Mouse (Mus musculus) neutrophil, adult 5-6 weeks (primary cell): Measurements from ENCODE around the gene Dnajc8. TPM values are rescaled to one million over a fixed set of nuclear protein-coding genes. Genes with fewer than 3 reads are reported as not detected.
A peak's percentile ranks its signal among the peaks of the same experiment; 100 is the strongest.

Experiments used
- ATAC-seq: fragments of 151-379, 151-347 bp; 2 replicates; pipeline ENCODE4 v1.8.0; 2017; ENCODE audit warnings: mild to moderate bottlenecking, moderate TSS enrichment; ENCODE audit not compliant: insufficient number of reproducible peaks, poor library complexity, low FRiP score, severe bottlenecking; ENCODE audit errors: extremely low read depth
- total RNA-seq: library from RNA; stranded (forward); fragments of 200-1000 nt; gene quantifications from 2 replicates; pipeline ENCODE4 v1.2.3, GENCODE M21; 2017

The Dnajc8 gene
- 327 and 337 TPM in 2 replicates for total RNA-seq

DNA sequence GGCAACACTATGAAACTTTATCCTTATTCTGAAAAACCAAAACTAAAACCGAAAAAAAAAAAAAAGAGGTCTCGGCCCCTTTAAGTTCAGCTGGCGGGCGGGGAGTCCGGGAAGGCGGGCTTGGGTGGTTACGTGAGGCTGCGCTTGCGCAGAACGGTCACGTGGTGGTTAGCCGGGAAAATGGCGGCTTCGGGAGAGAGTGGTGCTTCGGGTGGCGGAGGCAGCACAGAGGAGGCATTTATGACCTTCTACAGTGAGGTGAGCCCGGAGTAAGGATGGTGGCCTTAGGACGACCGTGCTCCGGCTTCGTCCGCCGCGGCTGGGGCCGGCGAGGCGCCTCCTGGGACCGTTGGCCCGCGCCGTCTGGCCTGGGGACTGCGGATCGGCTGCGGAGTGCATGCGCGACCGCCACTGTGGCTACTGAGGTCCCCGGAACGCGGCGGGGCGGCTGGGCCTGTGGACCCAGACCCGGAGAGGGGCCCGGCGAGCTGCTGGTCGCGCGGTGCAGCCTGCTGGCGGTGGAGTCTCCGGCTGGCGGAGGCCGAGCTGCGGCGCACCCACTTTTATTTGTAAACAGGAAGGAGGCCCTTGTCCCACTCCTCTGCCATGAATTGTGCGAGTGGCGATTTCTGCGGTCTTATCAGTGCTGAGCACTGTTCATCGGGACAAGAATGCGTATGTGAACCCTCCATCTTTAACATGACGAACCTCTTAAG is at the start of gene Dnajc8:
TSS of gene Dnajc8 (plus strand) at position 145 of the 716 bp plus-strand sequence.
- peak; percentile 70 for ATAC-seq

- ATAC-seq, result no peak
Measured at GRCm38 (mm10) chr4:132488521-132488920, 46.8 kb upstream of the Dnajc8 start.

GRCm38 (mm10) chr4:132488976-132489375 is 46.4 kb upstream of the Dnajc8 start:
- no peak for ATAC-seq

GRCm38 (mm10) chr4:132490273-132491010 is 44.9 kb upstream of the Dnajc8 start:
- ATAC-seq, result no peak

DNA sequence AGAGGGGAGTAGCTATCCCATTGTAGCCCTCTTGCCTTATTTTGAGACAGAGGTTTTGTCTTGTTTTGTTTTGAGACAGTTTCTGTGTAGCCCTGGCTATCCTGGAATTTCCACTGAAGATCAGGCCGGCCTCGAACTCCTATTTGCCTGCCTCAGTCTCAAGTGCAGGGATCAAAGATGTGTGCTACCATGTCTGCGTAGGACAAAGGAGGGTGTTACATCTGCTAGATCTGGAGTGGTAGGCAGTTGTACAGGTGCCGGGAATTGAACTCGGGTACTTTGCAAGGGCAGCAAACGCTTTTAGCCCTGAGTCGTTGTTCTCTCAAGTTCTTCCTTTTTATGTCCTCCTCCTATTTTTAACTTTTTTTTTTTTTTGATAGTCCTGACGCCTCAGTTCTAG is 44.3 kb upstream of the Dnajc8 start:
- ATAC-seq, result no peak

GRCm38 (mm10) chr4:132491748-132492147 is 43.6 kb upstream of the Dnajc8 start:
- ATAC-seq, result no peak

DNA sequence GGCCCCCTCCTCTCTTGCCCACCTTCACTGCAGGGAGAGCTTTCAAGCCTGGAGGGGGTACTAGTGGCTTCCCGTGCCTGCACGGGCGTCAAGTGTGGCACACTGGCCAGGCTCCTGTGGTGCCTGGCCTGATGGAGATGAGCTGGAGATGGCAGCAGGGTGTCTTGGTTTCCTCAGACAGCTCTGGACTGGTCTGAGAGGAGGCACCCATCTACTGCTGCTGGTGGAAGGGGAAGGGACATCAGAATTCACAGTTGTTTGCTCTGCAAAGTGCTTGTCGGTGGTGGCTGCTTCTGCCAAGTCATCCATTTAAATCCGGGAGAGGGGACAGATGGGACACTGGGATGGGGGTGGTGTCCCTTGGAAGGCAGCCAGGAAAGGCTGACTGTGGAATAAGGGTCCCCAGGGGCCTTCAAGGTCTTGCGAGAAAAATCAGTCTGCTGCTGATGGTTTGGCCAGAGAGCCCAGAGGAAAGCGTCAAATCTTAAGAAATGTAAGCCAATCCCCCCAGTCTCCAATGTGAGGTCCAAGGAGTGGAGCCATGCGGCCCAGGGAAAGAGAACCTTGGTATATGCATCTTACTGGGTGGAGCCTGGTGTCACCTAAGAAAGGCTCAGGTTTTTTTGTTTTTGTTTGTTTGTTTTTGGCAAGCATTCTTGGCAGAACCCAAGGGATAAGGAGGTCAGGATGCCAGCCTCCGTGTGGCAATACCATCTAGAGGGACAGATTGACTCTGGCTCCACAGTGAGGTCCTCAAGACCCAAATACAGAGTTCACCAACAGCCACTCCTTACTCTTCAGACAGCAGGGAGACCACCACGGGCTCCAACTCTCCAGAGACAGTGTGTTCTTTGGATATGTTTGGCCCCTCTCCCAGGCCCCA is 42.9 kb upstream of the Dnajc8 start:
- no peak for ATAC-seq

GRCm38 (mm10) chr4:132494271-132494918 is 41.0 kb upstream of the Dnajc8 start:
- ATAC-seq, result peak; percentile 86

DNA sequence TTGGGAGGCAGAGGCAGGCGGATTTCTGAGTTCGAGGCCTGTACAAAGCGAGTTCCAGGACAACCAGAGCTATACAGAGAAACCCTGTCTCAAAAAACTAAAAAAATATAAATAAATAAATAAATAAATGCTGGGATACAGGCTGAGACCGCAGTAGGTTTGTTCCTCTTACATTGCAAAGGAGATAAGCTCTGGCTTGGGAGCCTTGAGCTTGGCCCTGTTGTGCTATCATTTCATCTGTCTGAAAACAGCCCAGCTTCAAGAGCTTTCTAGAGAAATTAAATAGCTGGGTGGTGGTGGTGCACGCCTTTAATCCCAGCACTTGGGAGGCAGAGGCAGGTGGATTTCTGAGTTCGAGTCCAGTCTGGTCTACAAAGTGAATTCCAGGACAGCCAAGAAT is 33.7 kb upstream of the Dnajc8 start:
- no peak for ATAC-seq

DNA sequence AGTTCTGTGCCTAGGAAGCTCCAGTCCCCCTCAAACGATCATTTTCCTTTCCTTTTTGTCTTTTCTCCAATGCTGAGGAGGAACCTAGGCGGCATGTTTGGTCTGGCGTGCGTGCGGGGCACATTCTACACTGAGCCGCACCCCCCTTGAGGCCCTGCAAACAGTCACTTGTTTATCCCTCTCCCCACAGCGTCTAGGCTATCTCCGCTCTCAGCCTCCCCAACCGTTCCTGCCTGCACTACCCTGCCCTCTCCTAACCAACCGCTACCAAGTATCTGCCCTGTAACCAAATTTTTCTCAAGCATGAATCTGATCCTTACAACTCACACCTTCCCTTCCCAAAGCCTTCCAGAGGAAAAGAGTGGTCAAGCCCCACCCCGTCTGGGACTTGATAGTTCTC is 32.0 kb upstream of the Dnajc8 start:
- ATAC-seq, result no peak

DNA sequence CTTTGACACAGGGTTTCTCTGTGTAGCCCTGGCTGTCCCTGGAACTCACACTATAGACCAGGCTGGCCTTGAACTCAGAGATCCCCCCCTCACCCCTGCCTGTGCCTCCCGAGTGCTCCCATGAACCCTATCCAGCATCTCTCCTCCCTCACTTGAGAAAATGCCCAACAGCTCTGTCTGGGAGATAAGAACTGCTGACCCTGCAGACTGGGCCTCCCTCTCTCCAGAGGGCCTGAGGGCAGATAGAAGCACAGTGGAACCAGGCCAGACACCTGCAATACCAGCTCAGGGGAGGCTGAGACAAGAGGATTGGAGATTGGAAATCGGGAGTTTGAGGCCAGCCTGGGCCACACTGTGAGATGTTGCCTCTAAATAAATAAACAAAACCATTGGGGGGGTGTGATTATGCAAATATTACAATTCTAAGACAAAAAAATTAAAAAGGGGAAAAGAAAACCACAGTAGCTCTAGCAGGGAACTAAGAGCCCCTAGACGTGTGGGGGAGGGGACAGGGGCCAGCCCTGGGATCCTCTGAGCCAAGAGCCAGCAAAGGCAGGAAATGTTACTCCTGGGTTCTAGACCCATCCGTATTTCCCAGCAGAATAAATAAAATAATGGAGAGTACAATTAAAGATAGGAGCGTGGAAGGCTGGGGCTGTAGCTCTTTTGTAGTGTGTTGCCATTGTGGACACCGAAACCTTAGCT is 30.2 kb upstream of the Dnajc8 start:
- no peak for ATAC-seq

DNA sequence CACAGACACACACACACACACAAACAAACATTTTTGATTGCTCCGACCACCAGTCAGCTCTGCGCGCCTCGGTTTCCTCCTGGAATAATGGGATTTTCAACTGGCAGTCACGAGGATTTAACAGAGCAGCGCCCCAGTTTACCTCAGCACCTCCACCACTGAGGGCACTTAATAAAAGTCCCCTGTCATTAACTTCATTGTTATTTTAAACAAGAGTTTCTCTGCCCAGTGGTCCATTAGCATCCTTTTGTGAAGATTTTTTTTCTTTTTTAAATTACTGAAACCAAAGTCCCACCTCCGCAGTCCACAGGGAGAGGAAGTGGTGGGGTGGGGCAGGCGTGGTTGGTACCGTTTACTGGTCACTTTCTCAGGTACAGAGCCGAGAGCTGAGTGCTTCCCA is 29.6 kb upstream of the Dnajc8 start:
- ATAC-seq, result no peak

DNA sequence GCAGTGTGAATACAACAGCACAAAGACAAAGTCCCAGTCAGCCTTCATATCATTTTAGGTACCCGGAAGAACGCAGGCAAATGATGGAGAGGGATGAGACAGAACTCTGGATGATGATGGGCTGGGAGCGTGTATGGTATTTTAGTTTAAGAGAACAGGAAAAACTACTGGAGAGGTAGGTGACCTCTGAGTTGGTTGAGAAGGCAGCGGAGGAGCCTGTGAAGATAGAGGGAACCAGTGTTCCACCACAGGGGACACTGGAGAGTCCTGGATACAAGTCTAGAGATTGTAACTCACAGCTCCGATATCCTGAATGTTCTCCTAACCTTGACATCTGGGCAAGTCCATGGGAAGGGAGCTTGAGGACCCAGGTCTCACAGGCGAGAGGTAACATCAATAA is 29.1 kb upstream of the Dnajc8 start:
- ATAC-seq, result no peak

GRCm38 (mm10) chr4:132507210-132507609 is 28.1 kb upstream of the Dnajc8 start:
- ATAC-seq, result no peak

DNA sequence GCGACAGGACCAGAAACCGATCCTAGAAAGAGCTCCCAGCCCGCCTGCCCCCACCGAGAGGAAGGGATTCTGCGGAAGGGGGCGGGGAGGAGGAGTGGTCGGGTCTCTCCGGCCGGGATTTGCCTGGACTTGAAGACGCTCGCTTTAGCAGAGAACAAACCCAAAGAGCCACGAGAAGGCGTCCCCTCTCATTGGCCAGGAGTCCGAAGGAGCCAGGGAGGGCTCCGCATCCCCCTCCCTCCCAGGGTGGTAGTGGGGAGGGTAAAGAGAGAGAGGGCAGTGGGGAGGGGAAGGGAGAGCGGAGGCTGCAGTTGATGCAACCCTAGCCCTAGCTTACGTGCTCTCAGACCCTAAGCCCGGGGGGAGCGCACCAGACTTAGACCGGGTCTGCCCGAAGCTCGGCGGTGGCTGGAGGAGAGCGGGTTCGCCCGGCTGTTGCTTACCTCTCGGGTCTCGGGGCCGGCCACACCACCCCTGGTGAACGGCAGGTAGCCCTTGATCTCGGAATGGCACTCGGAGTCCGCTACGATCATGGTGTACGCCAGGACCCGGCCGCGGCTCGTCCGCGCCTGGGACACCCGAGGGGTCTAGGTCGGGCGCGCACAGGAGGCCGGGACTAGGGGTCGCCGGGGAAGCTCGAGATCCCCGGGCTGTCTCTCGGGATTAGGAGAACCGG is 25.6 kb upstream of the Dnajc8 start:
- peak; percentile 14; the same call in 1 of the 2 replicates for ATAC-seq

DNA sequence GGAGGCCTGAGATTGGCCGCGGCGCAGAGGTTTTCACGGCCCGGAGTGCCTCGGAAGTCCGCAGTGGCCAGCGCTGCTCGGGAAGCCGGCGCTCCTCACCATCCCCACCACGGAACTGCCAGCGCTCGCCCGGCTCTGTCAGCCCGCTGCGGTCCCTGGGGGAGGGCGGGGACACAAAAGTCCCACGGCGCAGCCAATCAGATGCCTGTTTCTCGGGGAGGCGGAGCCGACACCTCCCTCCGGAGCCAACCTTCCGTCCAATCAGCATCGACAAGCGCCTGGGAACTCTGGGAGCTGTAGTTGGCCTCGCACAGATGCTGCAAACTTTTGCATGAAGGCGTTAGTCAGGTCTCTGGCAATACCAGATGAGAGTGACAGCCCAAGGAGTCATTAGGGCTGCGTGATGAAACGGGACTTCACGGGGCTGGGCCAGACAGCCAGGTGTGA is 25.0 kb upstream of the Dnajc8 start, which contains the start of gene Sesn2:
TSS of gene Sesn2 (minus strand) at position 150 of the 447 bp plus-strand sequence.
- peak; percentile 90 for ATAC-seq

DNA sequence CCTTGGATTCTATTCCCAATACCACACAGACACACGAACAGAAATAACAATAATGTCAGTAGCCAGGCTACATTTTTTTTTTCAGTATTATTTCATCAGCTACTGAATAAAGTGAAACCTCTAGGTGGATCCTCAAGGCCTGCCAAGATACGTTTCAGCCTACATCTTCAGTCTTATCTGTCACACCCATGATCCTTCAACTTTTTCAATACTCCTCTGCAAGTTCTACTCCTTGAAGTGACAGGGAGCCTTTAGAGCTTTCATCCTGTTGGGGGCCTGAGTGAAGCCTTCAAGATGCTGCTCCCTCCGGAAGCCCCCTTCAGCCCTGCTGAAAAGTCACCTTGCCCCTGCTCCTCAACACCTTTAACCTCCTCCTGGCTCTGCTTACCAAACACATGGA is 23.3 kb upstream of the Dnajc8 start:
- no peak for ATAC-seq
